Mouse (Mus musculus) spleen, postnatal 36 days (tissue): Measurements from ENCODE around the gene Naa40.

Source experiments
- DNase-seq, 2 experiments: peaks; one replicate each; pipeline ENCODE4 v3.0.0; 2022; ENCODE audit warnings: low spot score in 2 of 2, mixed read lengths in 1 of 2

The Naa40 gene

GRCm38 (mm10) chr19:7265478-7266191 is 24.7 kb upstream of the Naa40 start:
- no peak for DNase-seq

DNA sequence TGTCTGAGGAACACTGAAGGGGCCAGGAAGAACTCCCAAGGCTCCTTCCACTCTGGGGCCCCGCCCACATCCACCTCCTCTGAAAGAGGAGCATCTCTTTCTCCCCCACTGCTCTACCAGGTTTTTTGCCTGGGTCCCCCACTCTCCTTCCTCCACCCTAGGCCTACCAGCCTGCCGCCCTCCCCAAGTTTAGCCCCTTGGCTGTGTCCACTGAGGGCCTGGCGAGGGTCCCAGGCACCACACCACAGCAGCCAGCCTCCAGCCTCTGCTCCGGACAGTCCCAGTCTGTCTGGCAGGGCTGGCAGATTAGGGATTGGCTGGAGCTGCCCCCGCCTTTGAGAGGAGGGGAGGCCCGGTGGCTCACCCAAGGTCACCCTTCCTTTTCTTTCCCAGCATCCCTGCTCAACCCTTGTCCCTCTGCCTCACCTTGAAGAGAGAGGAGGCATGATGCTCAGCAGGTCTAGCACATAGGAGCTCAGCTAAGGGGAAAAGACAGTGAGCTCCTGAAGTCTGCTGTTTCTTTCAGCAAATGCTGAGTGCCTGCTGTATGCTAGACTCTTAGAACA is 23.9 kb upstream of the Naa40 start:
- DNase-seq: no peak

- peak; percentile 68 for DNase-seq
These were observed 23.2 kb upstream of the Naa40 start for GRCm38 (mm10) chr19:7264088-7264765.

DNA sequence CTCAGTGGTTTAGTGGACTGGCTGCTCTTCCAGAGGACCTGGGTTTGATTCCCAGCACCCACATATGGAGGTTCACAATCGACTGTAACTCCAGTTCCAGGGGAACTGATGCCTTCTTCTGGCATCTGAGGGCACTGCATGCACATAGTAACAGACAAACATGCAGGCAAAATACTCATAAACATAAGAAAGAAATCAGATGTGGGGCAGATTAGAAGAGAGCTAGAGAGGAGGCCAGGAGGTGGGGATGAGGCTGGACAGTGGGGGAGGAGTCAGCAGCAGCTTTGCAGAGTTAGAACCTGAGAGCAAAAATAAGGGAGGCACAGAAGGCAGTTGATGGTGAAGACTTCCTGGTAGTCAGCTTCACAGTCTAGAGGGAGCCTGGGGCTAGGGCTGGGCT is 21.6 kb upstream of the Naa40 start:
- DNase-seq: no peak

GRCm38 (mm10) chr19:7261964-7262363 is 21.0 kb upstream of the Naa40 start:
- DNase-seq: no peak

DNA sequence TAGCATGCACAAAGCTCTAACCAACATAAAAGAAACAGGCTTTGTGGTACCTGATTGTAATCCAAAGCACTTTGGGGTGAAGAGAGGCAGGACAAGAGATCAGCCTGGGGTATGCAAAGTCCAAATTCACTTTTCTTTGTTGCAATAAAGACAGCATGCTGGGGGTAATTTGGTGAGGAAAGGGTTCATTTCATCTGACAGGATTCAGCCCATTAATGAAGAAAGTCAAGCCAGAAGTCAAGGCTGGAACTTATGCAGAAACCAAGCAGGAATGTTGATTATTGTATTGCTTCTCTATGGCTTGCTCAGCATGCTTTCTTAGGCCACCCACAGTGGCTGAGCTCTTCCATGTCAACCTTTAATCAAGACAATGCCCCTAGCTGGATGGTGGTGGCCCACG is 20.5 kb upstream of the Naa40 start:
- no peak for DNase-seq

GRCm38 (mm10) chr19:7257881-7258280 is 16.9 kb upstream of the Naa40 start:
- DNase-seq: no peak

GRCm38 (mm10) chr19:7246021-7246420 is 5.0 kb upstream of the Naa40 start:
- no peak for DNase-seq

DNA sequence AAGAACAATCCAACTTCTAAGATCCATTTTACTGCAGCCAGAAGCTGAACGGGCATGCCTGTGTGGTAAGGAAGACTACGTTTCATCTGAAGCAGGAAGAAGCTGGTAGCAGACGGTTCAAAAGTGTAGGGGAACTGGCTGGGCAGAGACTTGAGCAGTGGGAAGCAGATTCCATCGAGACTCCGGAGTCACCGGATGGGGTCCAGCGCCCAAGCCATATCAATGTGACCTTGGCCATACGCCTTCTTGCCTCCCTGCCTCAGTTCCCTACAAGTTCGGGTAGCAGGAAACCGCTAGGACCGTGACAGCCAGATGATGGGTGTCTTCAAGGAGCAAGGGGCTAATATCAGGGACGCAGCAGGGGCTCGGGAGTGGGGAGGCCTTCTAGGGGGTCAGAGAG is 692 bp downstream of the Naa40 start:
- DNase-seq: peak in 1 of 2 experiments; percentile 28

DNA sequence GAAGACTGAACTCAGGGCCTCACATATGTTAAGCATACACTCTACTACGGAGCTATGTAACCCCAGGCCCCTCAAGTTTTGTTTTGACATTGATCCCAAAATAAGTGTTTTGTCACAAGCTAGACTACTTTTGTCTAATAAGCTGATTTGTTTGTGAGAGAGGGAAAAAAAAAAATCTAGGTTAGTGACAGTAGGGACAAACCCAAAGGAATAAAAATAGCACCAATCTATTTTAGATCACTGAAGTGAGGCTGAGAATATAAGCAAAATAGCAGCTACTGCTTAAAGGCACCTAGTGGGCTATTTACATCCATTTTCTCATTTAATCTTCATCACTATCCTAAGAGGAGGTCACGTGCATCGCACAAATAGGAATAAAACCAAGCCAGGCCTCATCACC is 1.4 kb downstream of the Naa40 start:
- DNase-seq: no peak

DNA sequence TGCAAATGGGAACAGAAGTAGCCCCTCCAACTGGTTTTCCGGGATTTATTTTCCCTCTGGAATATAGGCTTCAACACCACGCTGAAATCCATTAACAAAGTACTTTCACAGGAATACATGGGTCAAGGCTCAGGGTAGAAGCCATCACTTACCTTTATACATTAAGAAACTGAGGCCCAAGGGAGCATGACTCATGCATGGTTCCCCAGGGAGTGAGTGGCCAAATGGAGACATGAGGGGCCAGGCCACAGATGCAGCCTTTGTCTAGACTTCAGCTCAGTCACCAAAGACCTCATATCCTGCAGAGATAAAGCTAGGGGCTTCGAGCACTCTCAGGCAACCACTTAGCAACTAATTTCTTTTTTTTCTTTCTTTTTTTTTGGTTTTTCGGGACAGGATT is 4.2 kb downstream of the Naa40 start:
- no peak for DNase-seq

DNA sequence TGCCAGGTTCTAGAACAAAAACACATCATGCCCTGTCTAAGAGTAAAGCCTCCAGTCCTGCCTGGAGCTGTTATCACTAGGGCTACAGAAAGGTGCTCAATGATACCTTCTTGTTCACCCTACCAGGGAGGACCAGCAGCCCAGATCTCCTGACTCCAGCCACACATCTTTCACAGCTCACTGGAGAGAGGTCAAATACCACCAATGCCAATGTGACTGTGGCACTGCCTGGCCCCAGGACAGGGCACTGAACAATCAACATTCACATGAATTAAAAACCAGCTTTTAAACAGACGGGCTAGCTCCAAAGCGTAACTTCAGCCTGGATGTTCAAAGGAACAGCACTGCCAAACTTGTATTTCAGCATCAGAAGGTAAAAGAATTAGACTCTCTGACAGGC is 5.0 kb downstream of the Naa40 start:
- no peak for DNase-seq

DNA sequence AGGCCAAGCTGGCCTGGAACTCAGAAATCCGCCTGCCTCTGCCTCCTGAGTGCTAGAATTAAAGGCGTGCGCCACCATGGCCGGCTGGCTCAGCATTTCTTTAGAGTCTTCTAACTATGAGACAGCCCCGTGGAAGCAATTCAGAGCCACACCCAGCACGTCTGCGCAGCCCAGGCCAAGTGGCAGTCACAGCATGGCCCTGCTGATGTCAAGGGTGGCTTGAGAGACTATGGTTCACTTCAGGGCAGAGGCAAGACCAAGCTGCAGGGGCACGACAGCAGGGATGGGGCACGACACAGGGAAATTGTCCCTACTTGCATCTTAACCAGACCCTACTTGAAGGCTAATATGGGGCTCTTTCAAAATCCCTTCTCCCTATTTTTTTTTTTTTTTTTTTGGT is 5.5 kb downstream of the Naa40 start:
- DNase-seq: no peak

DNA sequence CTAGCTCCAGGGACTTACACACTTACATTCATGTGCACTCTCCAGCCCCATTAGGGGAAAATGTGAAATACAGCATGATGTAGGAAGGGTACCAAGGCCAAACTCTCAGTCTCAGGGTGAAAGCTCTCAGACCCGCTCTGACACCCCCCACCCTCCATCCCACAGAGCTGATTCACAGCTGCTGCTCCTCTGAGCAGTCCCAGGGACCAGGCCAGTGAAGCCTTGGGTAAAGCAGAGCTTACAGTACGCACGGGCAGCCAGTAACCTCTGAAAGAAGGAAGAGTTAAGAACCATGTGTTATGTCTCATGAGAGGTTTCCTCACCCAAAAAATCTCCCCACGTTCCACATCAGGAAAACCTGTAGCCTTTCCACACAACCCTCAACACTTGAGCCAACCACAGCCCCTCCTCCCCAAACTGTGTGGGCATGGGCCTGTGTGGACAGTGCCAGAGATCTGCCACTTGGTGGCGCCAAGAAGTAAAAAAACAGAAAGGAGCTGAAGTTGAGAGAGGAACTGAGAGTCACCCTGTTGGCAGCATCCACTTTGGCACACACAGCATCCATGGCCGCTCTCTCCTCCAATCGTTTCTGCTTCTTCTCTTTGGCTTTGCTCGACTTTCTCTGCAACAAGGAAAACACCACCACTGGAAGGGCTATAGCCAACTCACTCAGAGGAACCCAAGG is 6.3 kb downstream of the Naa40 start:
- DNase-seq: peak; percentile 77

- DNase-seq: peak; percentile 55 to 59
These were observed 14.5 kb downstream of the Naa40 start for GRCm38 (mm10) chr19:7226511-7226914.

- no peak for DNase-seq
These were observed 15.8 kb downstream of the Naa40 start for GRCm38 (mm10) chr19:7225096-7225690.

DNA sequence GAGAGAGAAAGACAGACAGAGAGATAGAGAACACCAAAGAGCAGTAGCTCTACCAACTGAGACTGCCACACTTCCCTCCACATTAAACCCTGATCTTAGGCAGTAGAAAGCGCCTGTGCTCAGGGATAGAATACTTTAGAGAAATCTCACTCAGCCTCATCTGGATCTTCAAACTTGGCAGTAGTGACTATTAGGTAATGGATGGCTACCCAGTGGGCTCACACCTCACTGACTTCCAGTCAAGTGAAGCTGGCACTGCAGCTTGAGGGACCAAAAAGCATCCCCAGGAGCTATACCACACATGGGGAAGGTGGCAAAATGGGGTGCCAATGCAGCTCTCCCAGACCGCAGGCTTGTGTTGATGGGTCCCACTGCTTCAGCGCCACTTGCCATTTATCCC is 16.7 kb downstream of the Naa40 start:
- no peak for DNase-seq

DNA sequence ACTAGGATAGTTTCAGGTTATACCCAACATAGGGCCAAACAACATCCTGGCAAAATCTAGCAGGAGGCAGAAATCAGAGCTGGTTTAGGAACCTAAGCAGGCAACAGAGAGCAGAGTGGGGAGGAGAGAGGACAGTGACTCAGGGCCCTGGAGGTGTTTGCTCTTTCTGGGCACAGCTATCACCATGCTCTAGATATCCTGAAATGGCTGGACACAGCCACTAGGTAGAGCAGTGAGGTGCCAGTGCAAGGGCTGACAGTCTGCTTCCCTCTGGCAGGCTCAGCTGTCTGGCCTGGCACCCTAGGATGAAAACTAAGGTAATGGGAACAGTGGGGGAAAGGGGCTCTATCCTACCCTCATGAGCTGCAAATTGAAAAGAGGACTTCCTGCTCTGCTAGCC is 17.5 kb downstream of the Naa40 start:
- DNase-seq: no peak

- DNase-seq: no peak
These were observed 18.8 kb downstream of the Naa40 start for GRCm38 (mm10) chr19:7222196-7222595.

DNA sequence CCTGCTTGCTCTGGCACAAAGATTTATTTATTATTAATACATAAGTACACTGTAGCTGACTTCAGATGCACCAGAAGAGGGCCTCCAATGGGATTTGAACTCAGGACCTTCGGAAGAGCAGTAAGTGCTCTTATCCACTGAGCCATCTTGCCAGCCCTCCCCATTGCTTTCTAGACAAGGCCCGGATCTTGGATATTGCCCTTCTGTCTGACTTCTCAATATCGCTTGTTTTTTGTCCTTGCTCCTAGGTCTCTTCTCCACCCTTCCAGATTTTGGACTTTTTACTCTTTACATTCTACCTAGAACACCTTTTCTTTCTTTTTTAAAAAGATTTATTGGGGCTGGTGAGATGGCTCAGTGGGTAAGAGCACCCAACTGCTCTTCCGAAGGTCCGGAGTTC is 22.2 kb downstream of the Naa40 start:
- no peak for DNase-seq

- no peak for DNase-seq
These were observed 23.1 kb downstream of the Naa40 start for GRCm38 (mm10) chr19:7217926-7218267.

DNA sequence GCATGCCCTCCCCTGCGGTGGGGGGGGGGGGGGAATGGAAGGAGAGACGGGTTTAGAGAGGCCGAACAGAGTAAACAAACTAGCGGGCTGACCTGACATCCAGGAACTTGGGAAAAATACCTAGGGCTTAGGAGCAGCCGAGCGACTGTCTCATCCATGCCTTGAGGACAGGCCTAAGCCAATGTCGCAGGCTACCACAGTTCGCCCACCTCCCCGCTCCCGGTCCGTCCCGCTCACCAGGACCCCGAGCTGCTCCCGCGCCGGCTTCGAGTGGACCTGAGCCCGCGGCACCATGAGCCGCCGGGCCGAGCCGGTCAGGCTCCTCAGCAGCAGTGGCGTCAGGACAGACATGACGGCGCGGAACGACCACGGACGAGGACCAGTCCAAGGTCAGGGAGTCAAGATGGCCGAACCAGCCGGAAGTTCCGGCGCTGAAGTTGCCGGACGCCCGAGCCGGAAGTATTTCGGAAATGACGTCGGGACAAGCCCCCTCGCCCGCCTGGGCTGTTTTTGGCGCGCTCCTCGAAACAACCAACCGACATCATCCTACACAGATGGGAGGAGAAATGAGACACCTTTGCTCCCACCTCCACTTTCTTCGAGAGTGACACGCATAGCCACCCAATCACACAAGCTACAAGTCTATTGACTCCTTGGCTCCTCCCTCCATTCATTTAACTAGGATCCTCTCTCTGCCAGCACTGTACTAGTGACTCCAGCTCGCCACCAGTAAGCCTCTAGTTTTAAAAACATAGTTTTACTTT is 23.6 kb downstream of the Naa40 start, which contains the start of gene Cox8a:
Gene Cox8a (minus strand): TSS at position 455 of the 764 bp plus-strand sequence.
- peak; percentile 97 to 98 for DNase-seq
